Mouse (Mus musculus) C2C12 (cell line): ENCODE results near the gene Ankrd65.

ENCODE experiments used
- CEBPB ChIP-seq: IDR thresholded peaks from one replicate; pipeline ENCODE4 v1.6.1; 2011; ENCODE audit warnings: low read depth, mild to moderate bottlenecking, control low read depth, moderate library complexity
- CTCF ChIP-seq: IDR thresholded peaks from one replicate; pipeline ENCODE4 v1.5.1; 2011; ENCODE audit not compliant: control insufficient read depth, insufficient read depth, insufficient read length
- FOSL1 ChIP-seq: IDR thresholded peaks from one replicate; pipeline ENCODE4 v1.8.0; 2011; ENCODE audit warnings: mild to moderate bottlenecking, low read length; ENCODE audit not compliant: poor library complexity, insufficient read depth, severe bottlenecking
- MAX ChIP-seq: IDR thresholded peaks from one replicate; pipeline ENCODE4 v1.6.1; 2011; ENCODE audit warnings: mild to moderate bottlenecking, control low read depth
- MYOD1 ChIP-seq: IDR thresholded peaks from one replicate; pipeline ENCODE4 v1.6.1; 2011; ENCODE audit warnings: low read depth; ENCODE audit not compliant: control insufficient read depth, insufficient read length
- MYOG ChIP-seq: IDR thresholded peaks from one replicate; pipeline ENCODE4 v1.6.1; 2011; ENCODE audit not compliant: control insufficient read depth, insufficient read length; ENCODE audit errors: extremely low read depth
- USF1 ChIP-seq: IDR thresholded peaks from one replicate; pipeline ENCODE4 v1.6.1; 2011; ENCODE audit warnings: low read depth, mild to moderate bottlenecking, control low read depth, moderate library complexity

DNA sequence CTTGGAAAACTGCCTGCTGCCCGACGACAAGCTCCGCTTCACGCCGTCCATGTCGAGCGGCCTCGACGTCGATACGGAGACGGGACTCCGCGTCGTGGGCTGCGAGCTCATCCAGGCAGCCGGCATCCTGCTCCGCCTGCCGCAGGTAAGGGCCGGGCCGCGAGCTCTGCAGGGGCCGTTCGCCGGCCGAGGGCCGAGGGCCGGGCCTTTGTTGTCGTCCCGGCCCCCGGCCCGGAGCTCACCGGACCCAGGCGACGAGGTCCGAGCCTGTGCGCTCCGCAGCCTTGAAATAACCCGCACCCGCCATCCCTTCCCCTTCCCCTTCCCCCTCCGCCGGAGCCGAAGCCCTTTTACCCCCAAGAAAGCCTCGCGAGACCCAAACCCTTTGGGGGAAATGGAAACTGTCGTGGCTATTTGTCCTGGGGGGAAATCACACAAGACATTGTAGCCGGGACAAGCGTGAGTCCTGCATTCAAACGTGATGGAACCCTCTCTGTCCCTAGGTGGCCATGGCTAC lies 22.5 kb downstream of the Ankrd65 start:
- TF ChIP-seq CTCF (no peak), MAX (no peak), MYOD1 (no peak), FOSL1 (no peak), USF1 (no peak), CEBPB (no peak), MYOG (no peak)
